Mouse (Mus musculus) neural tube, embryonic 14.5 days (tissue): Measurements from ENCODE around the gene Ubash3a. TPM values are rescaled to one million over a fixed set of nuclear protein-coding genes. Genes with fewer than 3 reads are reported as not detected.

Experiments used
- ATAC-seq: fragments of 200-750 bp; cut with Nextera tagmentation; 2 replicates; pipeline ENCODE4 v1.8.0; 2017; ENCODE audit warnings: low read depth, mild to moderate bottlenecking, moderate TSS enrichment, moderate library complexity
- H3K27ac ChIP-seq: fragments of 300-500 bp; sonication (generic); 2 replicates; pipeline ENCODE4 v1.5.1; 2014; ENCODE audit warnings: low read depth, mild to moderate bottlenecking, control low read depth, low read length, moderate library complexity, mixed read lengths
- H3K27me3 ChIP-seq: fragments of 300-500 bp; sonication (generic); 2 replicates; pipeline ENCODE4 v1.6.1; 2014; ENCODE audit warnings: low read length; ENCODE audit not compliant: control insufficient read depth, insufficient read depth
- H3K36me3 ChIP-seq: fragments of 300-500 bp; sonication (generic); 2 replicates; pipeline ENCODE4 v1.6.1; 2014; ENCODE audit warnings: low read length, mixed read lengths; ENCODE audit not compliant: control insufficient read depth, insufficient read depth
- H3K4me1 ChIP-seq: fragments of 300-500 bp; sonication (generic); 2 replicates; pipeline ENCODE4 v1.6.1; 2014; ENCODE audit warnings: low read length; ENCODE audit not compliant: control insufficient read depth, insufficient read depth
- H3K4me2 ChIP-seq: fragments of 300-500 bp; sonication (generic); 2 replicates; pipeline ENCODE4 v1.6.1; 2014; ENCODE audit warnings: mild to moderate bottlenecking, low read depth, low read length, control low read depth
- H3K4me3 ChIP-seq: fragments of 300-500 bp; sonication (generic); 2 replicates; pipeline ENCODE4 v1.5.1; 2014; ENCODE audit warnings: low read depth, low read length, control low read depth, mixed read lengths
- H3K9ac ChIP-seq: fragments of 300-500 bp; sonication (generic); replicated peaks from 2 replicates; pipeline ENCODE4 v1.6.1; 2014; ENCODE audit warnings: low read depth, mild to moderate bottlenecking, control low read depth, low read length, mixed read lengths
- H3K9me3 ChIP-seq: fragments of 300-500 bp; sonication (generic); 2 replicates; pipeline ENCODE4 v1.6.1; 2016; ENCODE audit warnings: low read length; ENCODE audit not compliant: control insufficient read depth
- WGBS: fragments of 180-500 bp; shearing (Covaris S2); extraction: QIAGEN DNeasy Blood & Tissue Kit; methylation state at CpG from one replicate; pipeline ENCODE4 v1.1.7; 2014; 5-methylcytosine and 5-hydroxymethylcytosine counted together
- polyA plus RNA-seq: library from polyadenylated mRNA; unstranded; fragments of >200 nt; fragmentation: Nextera tagmentation; extraction: Ambion mirVana; gene quantifications from 2 replicates; pipeline ENCODE4 v1.2.1, GENCODE M21; 2014

Gene Ubash3a
- polyA plus RNA-seq, 1 experiment from 2014 or later = 0.44 TPM

DNA sequence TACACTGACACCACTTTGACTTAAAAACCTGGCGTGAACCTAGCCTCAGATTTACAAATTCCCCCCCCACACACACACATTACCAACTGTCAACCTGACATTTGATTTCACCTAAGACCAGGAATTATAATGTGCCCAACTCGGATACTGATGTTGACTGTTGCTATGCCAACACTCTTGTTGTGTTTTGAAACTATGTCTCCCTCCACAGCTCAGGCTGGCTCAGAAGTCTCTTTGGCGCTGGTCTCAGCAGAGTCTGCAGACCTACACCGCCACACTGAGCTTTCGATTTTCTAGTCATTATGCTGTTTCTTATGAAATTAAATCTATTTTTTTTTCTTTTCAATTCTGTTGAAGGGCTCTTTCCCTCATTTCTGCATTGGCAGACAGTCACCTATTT, 55.0 kb downstream of the Ubash3a start:
- no peak for ATAC-seq

GRCm38 (mm10) chr17:31263770-31264169, 56.1 kb downstream of the Ubash3a start:
- Histone ChIP-seq H3K4me1 (no peaks in the 10 kb centered on the region), H3K27ac (no peak overlapping the region), H3K4me3 (no peak overlapping the region), H3K27me3 (no peaks in the 10 kb centered on the region), H3K36me3 (no peaks in the 10 kb centered on the region), H3K4me2 (no peak overlapping the region), H3K9ac (no peak overlapping the region), H3K9me3 (no peaks in the 10 kb centered on the region)
- no peak for ATAC-seq
- WGBS = 82% methylated on average over 5 of the region's 5 CpGs

More for the DNA sequence above, 55.0 kb downstream of the Ubash3a start:
- Histone ChIP-seq H3K9ac (no peak overlapping the region), H3K4me2 (no peak overlapping the region), H3K36me3 (no peaks in the 10 kb centered on the region), H3K9me3 (no peaks in the 10 kb centered on the region), H3K27ac (no peak overlapping the region), H3K27me3 (no peaks in the 10 kb centered on the region), H3K4me3 (no peak overlapping the region), H3K4me1 (no peaks in the 10 kb centered on the region)
- WGBS = 75% methylated on average over 5 of the region's 5 CpGs

DNA sequence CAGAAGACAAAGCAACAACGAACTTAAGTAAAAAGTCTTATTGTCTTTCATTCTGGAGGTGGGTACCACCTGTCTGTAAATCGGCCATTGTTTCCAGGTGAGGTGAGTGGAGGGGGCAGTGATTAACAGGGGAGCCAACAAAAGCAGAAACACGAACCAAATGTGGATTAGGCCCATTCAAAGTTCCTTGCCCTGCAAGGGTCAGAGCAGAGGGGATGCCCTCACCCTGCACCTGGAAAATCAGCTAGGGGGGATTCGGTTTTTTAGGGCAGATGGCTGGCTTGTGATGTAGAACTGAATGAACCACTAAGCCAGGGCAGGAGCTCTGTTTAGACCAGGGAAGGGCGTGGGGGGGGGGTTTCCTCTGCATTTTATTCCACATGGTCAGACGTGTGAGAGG, 56.7 kb downstream of the Ubash3a start:
- Histone ChIP-seq H3K27ac (no peak overlapping the region), H3K9me3 (no peaks in the 10 kb centered on the region), H3K9ac (no peak overlapping the region), H3K4me1 (no peaks in the 10 kb centered on the region), H3K4me2 (no peak overlapping the region), H3K36me3 (no peaks in the 10 kb centered on the region), H3K27me3 (no peaks in the 10 kb centered on the region), H3K4me3 (no peak overlapping the region)
- 54% methylated on average over 6 of the region's 6 CpGs for WGBS
- no peak for ATAC-seq

DNA sequence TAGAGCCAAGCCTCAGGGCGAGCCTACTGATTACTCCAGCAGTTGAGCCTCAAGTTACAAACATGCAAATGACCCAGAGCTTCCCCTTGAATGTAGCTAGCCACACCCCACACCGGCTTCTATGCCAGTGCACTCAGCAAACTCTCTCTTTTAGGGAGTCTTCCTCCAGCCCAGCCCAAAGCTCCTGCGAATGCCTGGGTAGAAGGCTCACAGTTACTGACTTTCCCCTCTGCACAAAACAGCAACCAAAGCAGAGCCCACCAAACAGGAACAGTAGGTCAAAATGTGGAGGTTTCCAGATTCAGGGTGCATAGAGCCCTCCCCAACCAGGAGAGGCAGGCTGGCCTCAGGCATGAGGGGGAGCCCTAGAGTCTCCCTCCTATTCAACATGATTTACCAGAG, 57.5 kb downstream of the Ubash3a start:
- 15% methylated on average over 3 of the region's 3 CpGs for WGBS
- no peak overlapping the region for H3K9ac ChIP-seq
- no peaks in the 10 kb centered on the region for H3K9me3 ChIP-seq
- H3K4me2 ChIP-seq = no peak overlapping the region
- no peak overlapping the region for H3K27ac ChIP-seq
- ATAC-seq = no peak
- no peak overlapping the region for H3K4me3 ChIP-seq
- H3K36me3 ChIP-seq = no peaks in the 10 kb centered on the region
- no peaks in the 10 kb centered on the region for H3K27me3 ChIP-seq
- H3K4me1 ChIP-seq = no peaks in the 10 kb centered on the region

- no peaks in the 10 kb centered on the region for H3K27me3 ChIP-seq
- no peak overlapping the region for H3K27ac ChIP-seq
- no peak overlapping the region for H3K4me2 ChIP-seq
- no peak for ATAC-seq
- no peaks in the 10 kb centered on the region for H3K4me1 ChIP-seq
- 92% methylated on average over 9 of the region's 9 CpGs for WGBS
- no peaks in the 10 kb centered on the region for H3K36me3 ChIP-seq
- H3K9me3 ChIP-seq = no peaks in the 10 kb centered on the region
- no peak overlapping the region for H3K9ac ChIP-seq
- H3K4me3 ChIP-seq = no peak overlapping the region
Measured at GRCm38 (mm10) chr17:31265831-31266230, 58.2 kb downstream of the Ubash3a start.

- Histone ChIP-seq H3K9me3 (no peaks in the 10 kb centered on the region), H3K4me2 (no peak overlapping the region), H3K4me1 (no peaks in the 10 kb centered on the region), H3K36me3 (no peaks in the 10 kb centered on the region), H3K9ac (no peak overlapping the region), H3K27ac (no peak overlapping the region), H3K4me3 (no peak overlapping the region), H3K27me3 (no peaks in the 10 kb centered on the region)
- WGBS = 83% methylated on average over 7 of the region's 7 CpGs
- no peak for ATAC-seq
Measured at GRCm38 (mm10) chr17:31266321-31266950, 58.8 kb downstream of the Ubash3a start.

GRCm38 (mm10) chr17:31267138-31267537, 59.5 kb downstream of the Ubash3a start:
- Histone ChIP-seq H3K27ac (no peak overlapping the region), H3K4me3 (no peak overlapping the region), H3K4me1 (no peaks in the 10 kb centered on the region), H3K27me3 (no peaks in the 10 kb centered on the region), H3K9me3 (no peaks in the 10 kb centered on the region), H3K9ac (no peak overlapping the region), H3K36me3 (no peaks in the 10 kb centered on the region), H3K4me2 (no peak overlapping the region)
- WGBS = 82% methylated on average over 4 of the region's 4 CpGs
- ATAC-seq = no peak

DNA sequence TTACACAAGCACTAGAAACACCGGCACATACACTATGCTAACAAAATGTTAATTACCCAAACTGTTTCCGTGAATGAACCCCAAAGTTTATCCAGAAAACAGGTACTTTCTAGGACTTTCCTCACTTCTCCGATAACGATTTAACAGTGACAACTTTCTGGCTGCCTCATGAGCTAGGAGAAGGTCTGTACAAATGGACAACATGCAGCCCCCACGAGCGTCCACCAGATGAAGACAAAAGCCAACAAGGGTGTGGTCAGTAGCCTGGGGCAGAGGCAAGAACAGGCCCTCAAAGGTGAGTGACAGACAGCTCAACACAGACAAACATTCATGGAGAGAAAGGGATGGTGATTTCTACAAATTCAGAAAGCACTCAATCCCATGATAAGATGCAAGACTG, 59.9 kb downstream of the Ubash3a start:
- Histone ChIP-seq H3K4me3 (no peak overlapping the region), H3K27me3 (no peaks in the 10 kb centered on the region), H3K4me2 (no peak overlapping the region), H3K9me3 (no peaks in the 10 kb centered on the region), H3K4me1 (no peaks in the 10 kb centered on the region), H3K36me3 (no peaks in the 10 kb centered on the region), H3K27ac (no peak overlapping the region), H3K9ac (no peak overlapping the region)
- 81% methylated on average over 6 of the region's 6 CpGs for WGBS
- ATAC-seq = no peak

GRCm38 (mm10) chr17:31268016-31268415, 60.3 kb downstream of the Ubash3a start:
- no peak for ATAC-seq
- H3K4me1 ChIP-seq = no peaks in the 10 kb centered on the region
- H3K27me3 ChIP-seq = no peaks in the 10 kb centered on the region
- H3K9me3 ChIP-seq = no peaks in the 10 kb centered on the region
- H3K27ac ChIP-seq = no peak overlapping the region
- H3K36me3 ChIP-seq = no peaks in the 10 kb centered on the region
- H3K4me2 ChIP-seq = no peak overlapping the region
- WGBS = 89% methylated on average over 1 of the region's 1 CpGs
- no peak overlapping the region for H3K4me3 ChIP-seq
- H3K9ac ChIP-seq = no peak overlapping the region
